Mouse (Mus musculus) gastrocnemius, postnatal 14 days (tissue): Measurements from ENCODE around the gene Alkbh1. TPM values are rescaled to one million over a fixed set of nuclear protein-coding genes. Genes with fewer than 3 reads are reported as not detected.
A peak's percentile ranks its signal among the peaks of the same experiment; 100 is the strongest.

Experiments used
- DNase-seq: peaks from one replicate; pipeline ENCODE4 v3.0.0; 2021; ENCODE audit warnings: mixed read lengths
- intact Hi-C: fragments of 180-260 bp; cut with DNase I; formaldehyde crosslinking; loops from one replicate; pipeline ENCODE4 v1.15.1; 2025; ENCODE audit warnings: low total_unique reads
- total RNA-seq, 2 experiments: library from RNA; stranded (reverse); gene quantifications; 2 replicates each; pipeline ENCODE4 v1.2.3; 2021

Alkbh1 gene
- total RNA-seq, 2 experiments from 2014 or later = 6.0 to 7.6 TPM

DNA sequence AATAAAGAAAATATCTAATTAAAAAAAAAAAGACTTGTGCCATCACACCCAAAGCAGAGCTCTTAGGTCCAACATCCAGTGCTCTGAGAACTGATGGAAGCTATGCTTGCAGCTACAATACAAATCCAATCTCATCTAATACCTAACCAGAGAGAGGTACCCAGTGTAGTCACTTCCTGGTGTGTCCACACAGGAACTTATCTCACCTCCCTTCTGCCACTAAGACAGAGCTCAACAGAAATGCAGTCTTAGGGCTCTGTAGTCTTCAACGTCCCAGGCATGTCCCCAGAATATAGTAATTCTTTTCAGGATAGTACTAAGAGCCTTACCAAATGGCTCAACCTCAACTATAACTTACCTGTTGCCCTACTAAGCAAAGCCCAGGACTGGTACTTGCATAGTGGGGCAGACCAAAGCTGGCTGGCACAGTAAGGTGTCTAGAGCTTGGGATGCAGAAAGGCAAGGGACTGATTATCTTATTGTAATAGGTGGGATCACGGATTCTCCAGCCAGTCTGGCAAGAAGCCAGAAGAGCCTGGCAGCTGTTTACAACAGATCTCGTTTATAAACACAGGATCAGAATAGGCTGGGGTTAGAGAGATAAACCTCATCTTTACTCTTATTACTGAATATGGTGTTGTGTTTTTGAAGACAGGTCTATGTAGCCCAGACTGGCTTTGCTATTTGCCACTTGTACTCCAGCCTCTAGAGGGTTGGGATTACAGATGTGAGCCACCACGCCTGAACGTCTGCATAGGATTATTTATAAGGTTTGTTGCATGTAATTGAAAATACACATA is 21.9 kb downstream of the Alkbh1 start:
- intact Hi-C loops = no loop called here
- no peak for DNase-seq

DNA sequence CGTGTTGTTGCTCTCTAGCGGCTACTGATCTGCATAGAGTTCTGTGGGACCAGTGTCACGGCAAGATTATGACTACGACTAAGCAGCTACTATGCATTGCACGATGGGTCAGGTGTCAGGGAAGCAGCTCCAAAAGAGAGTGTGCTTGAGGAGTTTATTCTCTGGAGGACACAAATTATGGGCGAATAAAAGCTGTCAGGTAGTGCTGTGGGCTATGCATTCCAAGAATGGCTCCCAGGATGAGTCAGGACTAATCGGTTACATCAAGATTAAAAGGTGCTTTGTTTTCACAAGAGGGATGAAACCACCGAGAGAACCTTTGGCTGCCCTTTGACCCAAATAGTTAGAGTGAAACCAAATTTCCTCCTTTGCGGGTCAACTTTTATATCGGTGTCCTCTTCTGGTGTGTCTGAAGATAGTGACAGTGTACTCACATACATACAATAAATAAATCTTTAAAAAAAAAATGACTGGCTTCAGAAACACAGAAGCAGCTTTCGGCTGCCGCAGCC is 23.8 kb downstream of the Alkbh1 start:
- intact Hi-C loops = no loop called here
- DNase-seq = no peak

DNA sequence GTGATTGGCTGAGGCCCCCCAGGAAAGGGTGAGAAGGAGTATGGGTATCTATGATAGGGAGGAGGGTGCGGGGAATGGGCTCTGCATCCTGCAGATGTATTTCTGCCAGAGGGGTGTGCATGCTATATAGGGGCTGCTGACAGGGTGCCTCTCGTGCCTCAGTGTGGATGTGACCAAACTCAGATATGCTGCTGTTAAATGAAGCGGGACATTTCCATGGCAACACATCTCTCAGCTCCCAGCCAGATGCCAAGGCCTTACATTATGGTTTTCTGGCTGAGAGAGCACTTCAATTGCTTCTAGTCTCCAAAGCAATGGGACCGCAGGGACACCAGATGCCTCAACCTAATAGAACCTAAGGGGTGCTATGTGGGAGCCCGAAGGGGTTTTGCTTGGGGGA is 24.9 kb downstream of the Alkbh1 start:
- no peak for DNase-seq
- intact Hi-C loops = no loop called here

DNA sequence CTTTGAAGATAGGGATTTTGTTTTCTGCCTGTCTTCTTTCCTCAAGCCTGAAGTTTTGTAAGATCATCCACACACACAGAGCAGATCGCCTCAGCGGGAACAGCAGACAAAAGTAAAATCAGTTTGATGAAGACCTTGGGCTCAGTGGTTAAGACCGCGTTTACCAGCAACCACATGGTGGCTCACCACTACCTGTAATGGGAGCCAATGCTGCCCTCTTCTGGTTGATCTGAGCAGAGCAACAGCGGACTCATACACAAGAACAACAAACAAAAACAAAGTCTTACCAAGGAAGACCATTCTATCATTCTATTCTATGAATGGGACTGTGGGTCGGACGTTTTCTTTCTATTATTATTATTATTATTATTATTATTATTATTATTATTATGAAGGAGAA is 27.1 kb downstream of the Alkbh1 start:
- DNase-seq = peak; percentile 42
- intact Hi-C loops = no loop called here

DNA sequence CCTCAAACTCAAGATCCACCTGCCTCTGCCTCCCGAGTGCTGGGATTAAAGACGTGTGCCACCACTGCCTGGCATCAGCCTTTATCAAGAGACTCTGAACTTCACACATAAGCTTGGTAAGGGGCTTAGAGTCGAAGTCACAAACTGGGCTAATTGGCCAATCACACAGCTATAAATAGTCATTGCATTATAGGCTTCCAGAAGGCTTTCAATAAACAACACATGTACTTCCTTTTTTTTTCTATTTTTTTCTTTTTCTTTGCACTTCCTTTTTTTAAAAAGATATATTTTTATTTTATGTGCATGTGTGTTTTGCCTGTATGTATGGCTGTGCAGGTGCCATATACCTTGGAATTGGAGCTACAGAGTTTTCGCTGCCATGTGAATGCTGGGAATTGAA is 28.5 kb downstream of the Alkbh1 start:
- no peak for DNase-seq
- intact Hi-C loops = no loop called here

DNA sequence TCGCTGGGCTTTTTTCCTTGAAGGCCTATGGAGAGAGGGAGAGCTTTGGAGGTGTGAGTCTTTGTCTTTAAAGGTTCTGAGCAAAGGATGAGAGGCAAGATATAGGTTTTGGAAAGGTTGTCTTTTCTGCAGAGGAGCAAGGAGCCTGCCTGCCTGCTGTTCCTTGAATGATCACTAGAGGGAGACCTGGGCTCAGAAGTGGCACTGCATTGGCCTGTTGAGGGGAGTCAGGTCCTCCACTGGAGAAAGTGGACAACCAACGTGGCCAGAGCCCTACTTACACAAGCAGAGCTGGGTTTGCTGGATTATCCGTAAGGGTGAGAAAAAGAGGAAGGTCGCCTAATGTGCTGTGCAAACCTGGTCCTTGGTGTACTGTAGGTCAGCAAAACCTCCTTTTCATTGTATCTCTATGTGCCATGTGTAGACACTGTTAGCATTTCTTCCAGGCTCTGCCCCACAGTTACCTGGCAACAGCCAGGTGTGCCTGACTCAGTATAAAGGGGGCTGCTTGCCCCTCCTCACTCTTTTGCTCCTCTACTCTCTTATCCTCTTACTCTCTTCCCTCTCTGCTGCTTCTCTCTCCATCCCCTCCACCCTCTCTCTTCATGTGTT is 30.5 kb downstream of the Alkbh1 start:
- DNase-seq = peak; percentile 49
- intact Hi-C loops = no loop called here

DNA sequence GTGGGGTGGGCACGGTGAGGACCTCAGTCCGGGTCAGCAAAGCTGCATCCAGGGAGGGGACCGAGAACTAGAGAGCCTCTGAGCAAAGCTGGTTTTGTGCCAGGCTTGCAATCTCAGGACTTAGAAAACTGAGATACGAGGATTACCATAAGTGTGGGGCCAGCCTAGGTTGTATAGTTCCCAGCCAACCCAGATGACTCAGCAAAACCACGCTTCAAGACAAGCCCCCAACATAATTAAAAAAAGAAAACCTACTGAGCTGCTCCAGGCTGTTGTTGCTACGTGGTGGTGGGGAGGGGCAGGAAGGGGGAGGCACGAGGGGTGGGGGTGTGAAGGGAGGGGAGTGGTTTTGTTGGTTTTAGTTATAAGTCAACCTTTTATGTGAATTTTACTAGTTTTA is 32.8 kb downstream of the Alkbh1 start:
- intact Hi-C loops = no loop called here
- DNase-seq = no peak

DNA sequence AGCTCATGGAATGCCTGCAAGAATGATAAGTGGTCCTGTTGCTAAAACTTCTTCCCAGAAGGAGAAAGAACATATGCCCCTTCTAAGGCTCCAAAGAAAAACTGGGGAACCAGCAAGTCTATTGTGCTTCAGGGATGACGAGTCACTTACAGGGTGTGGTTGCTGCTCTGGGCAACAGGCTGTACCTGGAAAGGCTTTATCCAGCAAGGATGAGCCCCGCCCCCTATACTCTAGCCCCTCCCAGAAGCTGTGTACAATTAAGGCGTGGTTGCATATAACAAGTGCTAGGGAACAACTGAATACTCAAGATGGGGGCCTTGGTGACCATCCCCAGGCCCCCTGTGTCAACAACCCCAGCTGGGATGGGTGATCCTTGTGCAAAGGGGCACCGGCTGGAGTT is 34.7 kb downstream of the Alkbh1 start:
- intact Hi-C loops = no loop called here

DNA sequence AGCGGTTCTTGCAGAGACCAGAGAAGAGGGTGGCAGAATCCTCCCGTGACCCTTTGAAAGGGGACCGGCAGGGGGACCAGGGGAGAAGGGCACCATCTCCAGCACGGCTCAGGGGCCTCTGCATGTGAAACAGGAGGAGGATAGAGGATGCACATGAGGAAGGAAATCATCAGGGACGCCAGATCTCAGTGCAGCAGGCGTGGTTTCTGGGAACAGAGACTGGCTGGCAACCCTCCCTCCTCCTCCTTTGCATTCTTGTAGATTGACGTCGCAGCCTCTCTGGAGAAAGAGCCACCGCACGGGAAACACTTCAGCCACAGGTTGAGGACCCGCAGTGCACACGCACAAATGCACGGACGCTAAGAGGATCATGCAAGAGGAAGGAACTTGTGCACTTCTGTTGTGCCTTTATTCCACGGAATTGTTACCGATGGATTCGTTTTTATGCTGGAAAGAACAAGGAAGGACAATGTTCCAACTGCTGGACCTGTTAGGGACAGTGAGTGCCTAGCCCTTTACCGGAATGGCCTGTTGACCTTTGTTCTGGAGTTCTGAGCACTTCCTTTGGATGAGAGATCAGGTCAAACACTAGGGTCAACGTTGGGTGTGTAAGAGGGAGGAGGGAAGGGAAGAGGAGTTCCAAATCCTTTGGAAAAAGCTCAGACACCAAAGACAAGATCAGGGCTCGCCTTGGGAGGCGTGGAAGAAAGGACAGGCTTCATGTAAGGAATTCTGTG is 35.8 kb downstream of the Alkbh1 start:
- peak; percentile 39 for DNase-seq
- intact Hi-C loops = no loop called here

More for the DNA sequence above, 34.7 kb downstream of the Alkbh1 start:
- DNase-seq = no peak

DNA sequence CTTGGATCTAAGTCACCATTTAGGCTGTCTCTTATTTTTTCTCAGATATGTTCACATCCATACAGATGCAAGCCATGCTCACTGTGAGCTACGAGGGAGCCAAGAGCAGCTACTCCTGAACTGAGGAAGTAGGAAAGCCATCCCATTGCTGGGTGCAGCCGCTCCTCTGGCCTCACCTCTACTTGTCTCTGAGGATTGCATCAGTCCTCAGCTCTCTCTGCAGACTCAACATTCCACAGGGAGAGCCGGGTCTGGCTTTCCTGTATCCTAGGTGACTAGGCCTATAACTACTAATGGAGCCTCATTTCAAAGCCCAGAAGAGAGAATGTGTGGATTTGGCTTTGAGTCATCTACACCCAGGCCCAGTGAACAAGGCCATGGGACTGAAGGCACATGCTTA is 38.1 kb downstream of the Alkbh1 start:
- intact Hi-C loops = no loop called here
- DNase-seq = no peak

DNA sequence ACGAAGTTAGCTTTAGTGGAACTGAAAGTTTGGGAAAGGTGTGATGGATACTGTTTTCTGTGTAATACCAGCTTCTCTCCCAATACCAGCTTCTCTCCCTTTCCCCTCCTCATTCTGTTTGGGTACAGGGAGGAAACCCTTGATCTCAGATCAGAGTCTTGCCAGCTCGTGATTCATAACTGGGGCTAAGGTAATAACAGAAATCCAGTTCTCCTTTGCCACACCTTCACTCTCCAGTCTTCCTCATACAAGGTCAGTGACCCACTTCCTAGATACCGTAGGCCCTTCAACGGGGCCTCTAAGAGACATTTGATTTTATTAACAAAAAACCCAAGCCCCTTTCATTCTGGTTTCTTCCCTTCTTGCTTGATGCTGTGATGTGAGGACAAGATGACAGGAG is 38.7 kb downstream of the Alkbh1 start:
- no peak for DNase-seq
- intact Hi-C loops = no loop called here

DNA sequence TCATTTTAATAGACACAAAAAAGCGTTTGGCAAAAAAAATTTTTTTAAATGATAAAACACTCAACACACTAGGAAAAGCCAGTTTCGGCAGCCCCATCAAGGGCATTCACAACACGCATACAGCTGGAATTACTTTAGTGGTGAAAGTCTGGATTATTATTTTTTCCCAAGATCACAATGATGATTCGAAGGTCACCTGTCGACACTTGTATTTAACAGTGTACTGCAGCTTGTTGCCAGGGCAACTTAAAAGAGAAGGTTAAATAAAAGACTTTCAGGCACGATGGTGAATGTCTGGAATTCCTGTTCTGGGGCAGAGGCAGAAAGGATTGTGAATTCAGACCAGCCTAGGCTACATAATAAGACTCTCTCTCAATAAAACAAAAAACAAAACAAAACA is 41.9 kb downstream of the Alkbh1 start:
- no peak for DNase-seq
- intact Hi-C loops = no loop called here

DNA sequence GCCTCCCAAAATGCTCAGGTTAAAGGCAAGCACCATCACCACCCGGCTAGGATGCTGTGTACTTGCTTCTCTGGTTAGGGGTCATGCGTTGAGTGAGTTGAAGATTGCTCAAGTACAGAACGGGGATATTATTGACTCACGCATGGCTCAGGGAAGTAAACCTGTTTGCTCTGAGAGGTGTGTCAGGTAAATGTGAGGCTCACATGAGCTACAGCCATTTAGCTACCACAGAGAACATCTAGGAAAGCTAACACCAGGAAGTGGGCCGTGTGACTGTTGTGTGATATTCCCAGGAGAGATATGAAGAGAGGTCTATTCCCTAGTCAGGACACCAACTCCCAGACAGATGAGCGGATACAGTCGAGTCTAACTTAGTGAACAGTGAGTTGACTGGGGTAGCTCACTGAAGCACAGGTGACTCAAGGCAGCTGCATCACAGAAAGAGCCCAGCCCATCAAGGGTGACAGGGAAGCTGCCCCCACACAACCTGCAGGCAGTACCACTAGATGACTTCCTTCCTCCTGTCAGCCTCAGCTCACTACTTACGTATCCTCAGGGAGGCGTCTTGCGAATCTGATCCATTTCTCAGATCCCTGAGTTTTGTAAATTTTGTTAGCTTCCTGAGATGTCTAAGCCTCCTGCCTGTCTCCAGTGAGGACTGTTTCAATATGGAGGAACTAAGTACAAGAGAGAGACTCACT is 44.5 kb downstream of the Alkbh1 start:
- intact Hi-C loops = no loop called here
- DNase-seq = no peak

DNA sequence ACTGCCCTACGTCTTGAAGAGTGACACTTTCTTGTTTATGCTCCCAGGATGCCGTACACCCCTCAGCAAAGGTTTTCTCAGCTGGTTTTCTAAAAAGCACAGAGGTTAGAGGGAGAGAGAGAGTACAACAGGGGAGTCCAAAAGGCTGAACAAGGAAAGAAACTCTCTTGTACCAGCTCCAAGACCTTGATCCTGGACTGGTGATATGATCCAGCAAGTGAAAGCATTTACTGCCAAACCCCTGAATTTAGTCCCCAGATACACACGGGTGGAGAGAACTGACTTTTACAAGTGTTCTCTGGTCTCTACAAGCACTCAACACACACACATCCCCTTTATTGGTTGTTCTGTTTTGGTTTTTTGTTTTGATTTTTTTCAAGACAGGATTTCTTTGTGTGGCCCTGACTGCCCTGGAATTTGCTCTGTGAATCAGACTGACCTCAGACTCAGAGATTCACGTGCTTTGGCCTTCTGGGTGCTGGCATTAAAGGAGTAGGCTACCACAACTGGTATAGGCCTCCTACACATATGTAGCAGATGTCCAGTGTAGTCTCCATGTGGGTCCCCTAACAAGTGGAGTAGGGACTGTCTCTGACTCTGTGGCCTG is 45.9 kb downstream of the Alkbh1 start:
- intact Hi-C loops = no loop called here
- no peak for DNase-seq

DNA sequence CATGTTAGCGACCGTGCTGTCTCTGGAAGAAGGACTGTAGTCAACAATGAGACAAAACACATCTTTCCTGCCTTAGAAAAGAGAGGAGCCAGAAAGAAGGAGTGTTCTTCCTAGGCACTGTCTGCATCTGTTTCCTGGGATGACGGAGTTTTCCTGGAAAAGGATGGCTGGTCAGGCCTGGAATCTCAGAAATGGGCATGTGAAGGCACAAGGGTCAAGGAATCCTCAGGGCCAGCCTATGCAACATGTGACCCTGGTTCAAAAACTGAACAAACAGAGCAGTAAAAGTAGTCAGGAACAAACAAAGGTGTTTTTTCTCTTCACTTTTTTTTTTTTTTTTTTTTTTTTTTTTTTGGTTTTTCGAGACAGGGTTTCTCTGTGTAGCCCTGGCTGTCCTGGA is 46.7 kb downstream of the Alkbh1 start:
- intact Hi-C loops = no loop called here
- no peak for DNase-seq

DNA sequence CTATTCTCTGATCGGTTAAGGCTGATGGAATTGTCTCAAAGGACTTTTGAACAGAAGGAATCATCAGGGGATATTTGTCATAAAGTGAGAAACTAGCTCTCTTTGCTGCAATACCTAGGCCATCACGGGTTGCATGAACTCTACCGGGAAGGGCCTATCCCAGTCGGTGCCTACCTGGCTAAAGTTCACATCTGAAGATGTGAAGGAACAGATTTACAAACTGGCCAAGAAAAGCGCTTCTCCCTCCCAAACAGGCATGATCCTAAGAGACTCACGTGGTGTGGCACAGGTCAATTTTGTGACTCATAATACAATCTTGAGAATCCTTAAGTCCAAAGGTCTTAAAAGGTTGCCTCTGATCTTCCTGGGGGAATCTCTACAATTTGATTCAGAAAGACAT is 49.5 kb downstream of the Alkbh1 start:
- no peak for DNase-seq
- intact Hi-C loops = no loop called here

DNA sequence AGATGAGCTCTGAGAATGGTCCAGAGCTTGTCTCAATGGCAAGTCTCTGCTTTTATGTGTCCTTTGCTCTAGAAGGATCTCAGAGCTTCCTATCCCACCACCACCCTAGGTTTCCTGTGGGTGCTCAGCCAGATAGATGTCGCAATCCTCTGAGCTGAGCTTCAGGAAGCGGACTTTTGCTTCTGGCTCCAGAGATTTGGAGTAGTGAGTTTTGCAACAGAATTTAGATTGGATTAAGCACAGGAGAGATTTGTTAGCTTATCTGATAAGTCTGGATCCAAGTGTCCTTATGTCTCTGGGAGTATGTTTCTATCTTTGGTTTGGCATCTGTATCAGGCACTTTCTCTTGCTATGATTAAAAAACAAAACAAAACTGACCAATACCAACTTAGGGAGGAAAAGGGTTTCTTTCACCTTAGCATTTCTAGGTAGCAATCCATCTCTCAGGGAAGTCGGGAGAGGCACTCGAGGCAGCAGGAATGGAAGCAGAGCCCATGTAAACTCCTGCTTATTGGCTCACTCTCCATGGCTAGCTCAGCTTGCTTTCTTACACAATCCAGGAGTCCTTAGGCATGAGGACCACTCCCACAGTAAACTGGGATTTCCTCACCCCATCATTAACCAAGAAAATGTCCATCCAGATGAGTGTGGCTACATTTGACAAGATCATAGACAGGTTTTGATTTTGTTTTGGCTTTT is 50.2 kb downstream of the Alkbh1 start:
- DNase-seq = no peak
- intact Hi-C loops = no loop called here

DNA sequence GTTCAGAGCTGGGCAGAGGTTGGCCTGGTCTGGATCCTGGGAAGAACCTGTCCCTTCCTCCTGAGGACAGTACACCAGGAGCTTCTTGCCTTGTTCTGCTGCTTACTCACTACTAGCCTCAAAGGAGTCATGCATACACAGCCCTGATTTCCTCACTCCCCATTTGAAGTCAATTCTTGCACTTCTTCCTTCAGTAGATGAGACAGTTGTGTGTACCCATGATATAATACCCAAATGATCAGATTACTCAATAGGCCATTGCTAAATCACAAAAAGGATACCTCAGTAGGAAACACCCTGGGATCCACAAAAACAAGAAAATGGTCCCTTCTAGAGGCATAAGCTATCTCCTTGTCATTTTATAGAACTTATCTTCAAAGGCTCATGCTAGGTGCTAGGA is 52.5 kb downstream of the Alkbh1 start:
- no peak for DNase-seq
- intact Hi-C loops = no loop called here

DNA sequence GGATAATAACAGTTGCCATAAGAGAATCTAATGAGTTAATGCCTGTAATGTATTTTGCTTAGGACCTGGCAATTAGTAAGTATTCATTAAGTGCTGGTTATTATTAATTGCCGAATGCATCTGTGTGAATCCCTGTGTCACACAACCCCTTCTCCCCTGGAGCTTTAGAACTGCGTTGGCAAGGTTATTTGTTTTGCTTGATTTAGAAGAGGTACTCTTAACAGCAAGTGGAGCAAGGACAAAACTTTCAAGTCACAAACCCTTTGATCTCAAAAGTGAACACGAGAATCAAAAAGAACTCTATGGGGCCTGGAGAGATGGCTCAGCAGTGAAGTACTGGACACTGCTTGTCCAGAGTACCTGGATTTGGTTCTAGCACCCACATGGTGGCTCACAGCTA is 54.6 kb downstream of the Alkbh1 start:
- intact Hi-C loops = no loop called here
- no peak for DNase-seq
